Mouse (Mus musculus) lung, embryonic 15.5 days (tissue): ENCODE data around the gene Bag3. TPM values are rescaled to one million over a fixed set of nuclear protein-coding genes. Genes with fewer than 3 reads are reported as not detected.
A peak's percentile ranks its signal among the peaks of the same experiment; 100 is the strongest.

ENCODE experiments used
- ATAC-seq: fragments of 200-750 bp; cut with Nextera tagmentation; 2 replicates; pipeline ENCODE4 v1.8.0; 2017; ENCODE audit warnings: moderate number of reproducible peaks, borderline replicate concordance; ENCODE audit not compliant: low FRiP score, low TSS enrichment; ENCODE audit errors: extremely low read depth
- H3K27ac ChIP-seq: fragments of 300-500 bp; sonication (generic); 2 replicates; pipeline ENCODE4 v1.5.1; 2015; ENCODE audit warnings: moderate library complexity, mild to moderate bottlenecking, inconsistent platforms
- H3K27me3 ChIP-seq: fragments of 300-500 bp; sonication (generic); 2 replicates; pipeline ENCODE4 v1.6.1; 2015; ENCODE audit warnings: inconsistent platforms
- H3K36me3 ChIP-seq: fragments of 300-500 bp; sonication (generic); 2 replicates; pipeline ENCODE4 v1.6.1; 2015; ENCODE audit warnings: inconsistent platforms
- H3K4me1 ChIP-seq: fragments of 300-500 bp; sonication (generic); 2 replicates; pipeline ENCODE4 v1.6.1; 2015; ENCODE audit warnings: inconsistent platforms
- H3K4me2 ChIP-seq: fragments of 300-500 bp; sonication (generic); 2 replicates; pipeline ENCODE4 v1.6.1; 2015; ENCODE audit warnings: inconsistent platforms, mild to moderate bottlenecking, moderate library complexity
- H3K4me3 ChIP-seq: fragments of 300-500 bp; sonication (generic); 2 replicates; pipeline ENCODE4 v1.5.1; 2015; ENCODE audit warnings: mild to moderate bottlenecking, inconsistent platforms
- H3K9ac ChIP-seq: fragments of 300-500 bp; sonication (generic); 2 replicates; pipeline ENCODE4 v1.6.1; 2015; ENCODE audit warnings: inconsistent platforms
- H3K9me3 ChIP-seq: fragments of 300-500 bp; sonication (generic); 2 replicates; pipeline ENCODE4 v1.6.1; 2016; ENCODE audit warnings: inconsistent platforms
- whole genome bisulfite sequencing: fragments of 180-500 bp; shearing (Covaris S2); methylation state at CpG from one replicate; pipeline ENCODE4 v1.1.7; 2015; 5-methylcytosine and 5-hydroxymethylcytosine counted together
- microRNA-seq: library from miRNA; unstranded; fragments of <30 nt; microRNA quantifications from one replicate; pipeline ENCODE4, GENCODE M21; 2016
- polyA plus RNA-seq: library from polyadenylated mRNA; unstranded; fragments of >200 nt; fragmentation: Nextera tagmentation; extraction: Ambion mirVana; gene quantifications from 2 replicates; pipeline ENCODE4 v1.2.1, GENCODE M21; 2015

The Bag3 gene
- polyA plus RNA-seq, 1 experiment from 2014 or later, result 18.4 TPM

DNA sequence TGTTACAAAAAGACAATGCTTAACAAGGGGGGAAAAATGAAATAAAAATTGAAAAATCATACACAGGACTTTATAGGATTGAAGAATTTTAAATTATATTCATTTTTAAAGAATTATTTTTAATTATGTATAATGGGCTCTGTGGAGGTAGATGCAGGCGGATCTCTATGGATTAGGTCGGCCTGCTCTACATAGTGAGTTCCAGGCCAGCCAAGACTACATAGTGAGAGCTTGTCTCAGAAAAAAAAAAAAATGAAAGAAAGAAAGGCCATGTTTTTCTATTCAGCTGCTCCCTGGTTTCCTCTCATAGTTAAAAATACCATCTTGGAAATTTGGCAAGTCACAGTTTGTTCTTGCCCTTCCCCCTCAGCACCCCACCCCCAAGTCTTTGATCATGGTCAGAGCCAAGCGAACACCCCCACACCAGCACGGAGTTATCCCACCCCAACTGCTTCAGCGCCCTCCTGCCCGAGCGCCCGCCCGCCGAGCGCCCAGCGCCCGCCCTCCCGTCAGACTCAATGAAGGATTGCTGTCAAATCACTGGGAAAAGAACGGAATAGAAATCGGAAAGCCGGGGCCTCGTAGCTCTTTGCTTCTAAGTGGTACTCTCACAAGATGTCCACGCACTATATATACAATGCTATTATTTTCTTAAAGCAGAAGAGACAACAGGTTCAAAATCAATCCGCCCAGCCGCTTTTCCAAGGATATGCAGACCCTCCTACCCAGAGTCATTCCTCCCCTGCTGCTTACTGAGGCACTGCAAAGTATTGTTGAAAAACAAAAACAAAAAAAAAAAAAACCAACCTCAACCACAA is 68.9 kb downstream of the Bag3 start:
- peak; percentile 85 for ATAC-seq
- Histone ChIP-seq H3K27ac (peak overlapping the region; percentile 46), H3K36me3 (no peaks in the 10 kb centered on the region), H3K9me3 (no peaks in the 10 kb centered on the region), H3K4me1 (peaks cover 23% of the 10 kb centered on the region), H3K4me3 (peak overlapping the region; percentile 19), H3K9ac (no peak overlapping the region), H3K27me3 (no peaks in the 10 kb centered on the region), H3K4me2 (peak overlapping the region; percentile 49)
- 13% methylated on average over 21 of the region's 21 CpGs for WGBS

DNA sequence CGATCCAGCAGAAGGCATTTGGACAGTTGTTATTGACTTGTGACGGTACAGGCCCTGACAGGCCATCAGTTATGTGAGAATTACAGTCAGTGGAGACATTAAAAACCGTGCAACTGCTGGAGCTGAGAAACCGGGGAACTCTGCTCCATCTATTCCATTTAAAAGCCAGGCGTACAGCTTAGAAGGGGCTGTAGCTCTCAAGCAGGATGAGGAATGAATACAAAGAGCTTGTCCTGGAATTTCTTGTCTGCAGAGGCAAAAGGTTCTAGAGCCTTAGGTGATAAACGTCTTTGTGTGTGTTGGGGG is 69.5 kb downstream of the Bag3 start:
- no peaks in the 10 kb centered on the region for H3K27me3 ChIP-seq
- 14% methylated on average over 6 of the region's 6 CpGs for WGBS
- H3K9ac ChIP-seq, result no peak overlapping the region
- no peaks in the 10 kb centered on the region for H3K9me3 ChIP-seq
- H3K4me2 ChIP-seq, result peak overlapping the region; percentile 49
- peak overlapping the region; percentile 46 for H3K27ac ChIP-seq
- peaks cover 21% of the 10 kb centered on the region for H3K4me1 ChIP-seq
- H3K36me3 ChIP-seq, result no peaks in the 10 kb centered on the region
- H3K4me3 ChIP-seq, result no peak overlapping the region
- 0 out of 2 replicates have a peak, but pooled peaks have one; percentile 43 for ATAC-seq

DNA sequence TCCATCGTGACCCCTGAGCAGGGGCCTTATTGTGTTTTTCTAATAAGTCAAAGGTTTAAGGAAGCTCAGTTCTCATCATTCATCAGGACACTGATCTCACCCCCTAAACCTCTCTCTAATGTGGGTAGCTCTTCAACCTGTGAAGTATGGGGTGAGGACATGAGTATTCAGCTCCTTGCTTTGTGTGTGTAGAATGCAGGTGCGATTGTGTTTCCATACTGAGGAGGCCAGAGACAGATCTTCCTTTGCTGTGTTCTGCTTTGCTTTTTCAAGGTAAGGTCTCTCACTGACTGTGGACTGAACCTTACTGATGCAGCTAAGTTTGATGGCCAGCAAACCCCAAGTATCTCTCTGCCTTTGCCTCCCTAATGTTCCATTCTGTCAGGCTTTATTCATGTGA is 72.9 kb downstream of the Bag3 start:
- no peak for ATAC-seq
- H3K9ac ChIP-seq, result no peak overlapping the region
- H3K4me2 ChIP-seq, result no peak overlapping the region
- no peaks in the 10 kb centered on the region for H3K27me3 ChIP-seq
- H3K36me3 ChIP-seq, result no peaks in the 10 kb centered on the region
- no peak overlapping the region for H3K27ac ChIP-seq
- H3K4me3 ChIP-seq, result no peak overlapping the region
- 93% methylated on average over 2 of the region's 2 CpGs for WGBS
- no peaks in the 10 kb centered on the region for H3K9me3 ChIP-seq
- H3K4me1 ChIP-seq, result peaks cover 19% of the 10 kb centered on the region

Small RNA genes within 50 kb of the gene (microRNA-seq; reads per million reads assigned to microRNA genes)
- gene Gm24365, result not detected

Other genes with a start within 250 kb of the Bag3 start
- gene BC017158, start 225.4 kb upstream of the Bag3 start, polyA plus RNA-seq, result 31.3 and 38.6 TPM in 2 replicates
- gene Rgs10, start 104.9 kb upstream of the Bag3 start, polyA plus RNA-seq, result 35.1 and 36.6 TPM in 2 replicates
- gene Tial1, start 61.9 kb upstream of the Bag3 start, polyA plus RNA-seq, result 24.9 and 26.2 TPM in 2 replicates
- gene Inpp5f, start 87.7 kb downstream of the Bag3 start, polyA plus RNA-seq, result 16.2 and 17.2 TPM in 2 replicates
- gene Mcmbp, start 216.9 kb downstream of the Bag3 start, polyA plus RNA-seq, result 66.9 and 67.3 TPM in 2 replicates
- gene Sec23ip, start 221.3 kb downstream of the Bag3 start, polyA plus RNA-seq, result 37.6 and 38.8 TPM in 2 replicates